Mouse (Mus musculus) forebrain, embryonic 11.5 days (tissue): Measurements from ENCODE around the gene Ddx31. TPM values are rescaled to one million over a fixed set of nuclear protein-coding genes. Genes with fewer than 3 reads are reported as not detected.

ENCODE experiments used
- ATAC-seq: fragments of 200-750 bp; cut with Nextera tagmentation; replicated peaks from 2 replicates; pipeline ENCODE4 v1.8.0; 2017; ENCODE audit warnings: moderate TSS enrichment; ENCODE audit not compliant: low FRiP score
- DNase-seq: peaks from one replicate; pipeline ENCODE4 v3.0.0-alpha.2; 2017; ENCODE audit warnings: low spot score
- H3K27ac ChIP-seq: fragments of 300-500 bp; sonication (generic); 2 replicates; pipeline ENCODE4 v1.5.1; 2014; ENCODE audit warnings: low read depth, low read length
- H3K27me3 ChIP-seq: fragments of 300-500 bp; sonication (generic); 2 replicates; pipeline ENCODE4 v1.6.1; 2014; ENCODE audit warnings: mild to moderate bottlenecking, low read length, mixed read lengths; ENCODE audit not compliant: control insufficient read depth, insufficient read depth
- H3K36me3 ChIP-seq: fragments of 300-500 bp; sonication (generic); 2 replicates; pipeline ENCODE4 v1.6.1; 2014; ENCODE audit warnings: mild to moderate bottlenecking, low read length, moderate library complexity, mixed read lengths; ENCODE audit not compliant: control insufficient read depth, insufficient read depth
- H3K4me1 ChIP-seq: fragments of 300-500 bp; sonication (generic); replicated peaks from 2 replicates; pipeline ENCODE4 v1.6.1; 2014; ENCODE audit warnings: low read length, mixed read lengths; ENCODE audit not compliant: control insufficient read depth, insufficient read depth
- H3K4me2 ChIP-seq: fragments of 300-500 bp; sonication (generic); 2 replicates; pipeline ENCODE4 v1.6.1; 2014; ENCODE audit warnings: low read depth, mild to moderate bottlenecking, low read length, moderate library complexity, mixed read lengths; ENCODE audit not compliant: severe bottlenecking
- H3K4me3 ChIP-seq: fragments of 300-500 bp; sonication (generic); 2 replicates; pipeline ENCODE4 v1.5.1; 2014; ENCODE audit warnings: low read depth, low read length
- H3K9ac ChIP-seq: fragments of 300-500 bp; sonication (generic); 2 replicates; pipeline ENCODE4 v1.6.1; 2014; ENCODE audit warnings: low read length
- H3K9me3 ChIP-seq: fragments of 300-500 bp; sonication (generic); 2 replicates; pipeline ENCODE4 v1.6.1; 2016; ENCODE audit warnings: low read length, mixed read lengths; ENCODE audit not compliant: control insufficient read depth
- WGBS: fragments of 180-500 bp; shearing (Covaris S2); extraction: QIAGEN DNeasy Blood & Tissue Kit; methylation state at CpG from one replicate; pipeline ENCODE4 v1.1.7; 2014; 5-methylcytosine and 5-hydroxymethylcytosine counted together
- polyA plus RNA-seq: library from polyadenylated mRNA; unstranded; fragments of >200 nt; fragmentation: Nextera tagmentation; extraction: Ambion mirVana; gene quantifications from 2 replicates; pipeline ENCODE4 v1.2.1, GENCODE M21; 2014

The Ddx31 gene
- polyA plus RNA-seq, 1 experiment from 2014 or later, result 21.6 TPM

DNA sequence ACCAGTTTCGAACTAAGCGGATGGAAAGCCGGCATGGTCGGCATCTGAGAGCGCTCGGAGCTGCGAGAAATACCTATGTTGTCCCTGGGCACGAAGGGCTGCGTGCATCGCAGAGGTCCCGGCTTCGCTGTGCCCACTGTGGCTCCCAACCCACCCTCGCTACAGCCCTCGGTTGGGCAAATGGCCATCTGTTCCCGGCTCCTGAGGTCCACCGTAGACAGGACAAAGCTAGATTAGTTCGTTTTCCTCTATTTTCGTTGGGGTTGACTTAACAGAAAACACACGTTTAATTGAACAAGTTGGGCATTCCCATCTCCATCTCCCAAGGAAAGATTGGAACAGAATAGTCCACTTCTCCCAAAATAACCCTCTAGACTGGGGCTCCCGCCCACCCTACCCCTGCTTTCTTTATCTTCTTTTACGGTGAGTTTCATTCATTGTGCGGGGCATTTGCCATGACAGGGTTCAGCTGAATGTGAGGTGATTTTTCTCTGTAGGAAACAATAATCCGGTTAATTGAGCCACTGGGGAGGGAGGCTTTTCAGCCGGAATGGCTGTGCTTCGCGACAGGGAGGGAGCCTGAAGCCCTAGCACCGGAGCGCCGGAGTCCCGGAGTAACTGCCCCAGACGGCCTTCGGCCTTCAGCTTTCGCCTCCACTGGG, 72.0 kb downstream of the Ddx31 start:
- no peak overlapping the region for H3K9ac ChIP-seq

DNA sequence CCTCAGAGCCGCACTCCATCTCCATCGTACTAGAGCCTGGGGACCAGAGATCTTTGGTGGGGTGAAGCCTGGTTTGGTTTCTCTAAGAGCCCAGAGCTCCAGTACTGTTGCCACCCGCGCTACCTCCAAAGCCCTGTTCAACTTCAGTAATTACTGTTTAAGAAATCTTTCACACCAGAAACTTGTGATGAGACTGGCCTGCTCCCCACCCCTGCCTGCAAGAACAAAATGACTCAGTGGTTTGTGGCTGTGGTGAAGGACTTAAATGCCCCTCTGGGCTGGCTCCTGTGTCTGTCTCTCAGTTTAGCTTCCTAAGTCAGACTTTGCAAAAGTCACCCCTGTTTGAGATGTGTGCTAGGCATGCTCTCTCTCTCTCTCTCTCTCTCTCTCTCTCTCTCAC, 72.8 kb downstream of the Ddx31 start:
- Histone ChIP-seq H3K9ac (no peak overlapping the region), H3K4me2 (no peak overlapping the region), H3K4me1 (peaks cover 38% of the 10 kb centered on the region), H3K4me3 (no peak overlapping the region), H3K27ac (no peak overlapping the region), H3K27me3 (peaks cover 99% of the 10 kb centered on the region), H3K36me3 (no peaks in the 10 kb centered on the region), H3K9me3 (no peaks in the 10 kb centered on the region)
- ATAC-seq (no peak), DNase-seq (no peak)
- 2% methylated on average over 4 of the region's 4 CpGs for WGBS

More for the DNA sequence above, 72.0 kb downstream of the Ddx31 start:
- no peak overlapping the region for H3K27ac ChIP-seq
- ATAC-seq, result no peak
- peaks cover 93% of the 10 kb centered on the region for H3K27me3 ChIP-seq
- DNase-seq, result peak; percentile 61
- WGBS, result under 1% methylated on average over 33 of the region's 33 CpGs
- peaks cover 37% of the 10 kb centered on the region for H3K4me1 ChIP-seq
- no peaks in the 10 kb centered on the region for H3K9me3 ChIP-seq
- H3K36me3 ChIP-seq, result no peaks in the 10 kb centered on the region
- H3K4me2 ChIP-seq, result no peak overlapping the region
- no peak overlapping the region for H3K4me3 ChIP-seq

DNA sequence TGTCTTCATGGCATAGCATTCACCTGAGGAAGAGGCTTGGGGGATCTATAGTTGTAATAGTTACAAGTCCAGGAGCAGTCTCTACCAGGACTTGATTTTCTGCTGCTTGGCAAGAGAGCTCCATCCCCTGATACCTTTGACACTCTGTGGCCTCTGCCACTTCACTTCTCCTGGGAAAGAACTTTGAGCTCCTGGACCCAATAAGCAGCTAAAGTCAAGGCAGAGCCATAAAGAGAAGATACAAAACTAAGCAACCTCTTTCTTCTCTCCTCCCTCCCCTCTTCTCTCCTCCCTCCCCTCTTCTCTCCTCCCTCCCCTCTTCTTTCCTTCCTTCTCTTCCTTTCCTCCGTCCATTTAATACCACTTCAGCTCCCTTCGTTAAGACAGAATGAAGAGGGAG, 73.9 kb downstream of the Ddx31 start:
- ATAC-seq (no peak), DNase-seq (no peak)
- Histone ChIP-seq H3K36me3 (no peaks in the 10 kb centered on the region), H3K4me2 (no peak overlapping the region), H3K9me3 (no peaks in the 10 kb centered on the region), H3K4me1 (peaks cover 28% of the 10 kb centered on the region; the same call in 1 of the 2 replicates), H3K9ac (no peak overlapping the region), H3K27me3 (peaks cover 99% of the 10 kb centered on the region), H3K27ac (no peak overlapping the region), H3K4me3 (no peak overlapping the region)
- WGBS, result 0% methylated on average over 2 of the region's 2 CpGs

DNA sequence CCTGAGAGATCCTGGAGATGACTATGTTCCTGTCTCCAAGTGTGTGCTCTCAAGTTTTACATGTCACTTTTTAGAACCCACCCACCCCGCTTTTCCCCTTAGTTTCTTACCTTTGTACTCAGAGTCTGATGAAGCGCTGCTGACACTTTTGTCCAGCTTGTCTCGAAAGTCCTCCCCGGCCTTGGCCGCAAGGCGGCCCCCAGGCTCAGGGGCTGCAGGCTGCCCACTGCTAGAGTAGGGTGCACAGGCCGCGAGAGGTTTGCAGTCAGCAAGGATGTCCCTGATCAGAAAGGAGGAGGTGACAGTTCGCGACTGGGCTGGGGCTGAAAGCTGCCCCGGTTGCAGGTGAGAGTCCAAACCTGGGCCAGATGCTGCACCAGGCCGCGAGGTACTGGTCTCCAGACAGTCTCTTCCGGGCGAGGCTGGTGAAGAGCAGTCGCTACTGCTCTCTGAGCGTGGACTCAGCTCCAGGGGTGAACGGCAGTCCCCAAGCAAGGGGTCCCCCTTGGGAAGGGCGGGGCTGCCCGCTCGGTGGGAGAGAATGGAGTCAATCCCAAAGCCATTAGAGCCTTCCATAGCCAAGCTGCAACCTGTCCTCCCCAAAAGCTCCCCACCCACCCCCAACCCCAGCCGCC, 75.0 kb downstream of the Ddx31 start:
- H3K27ac ChIP-seq, result no peak overlapping the region
- H3K4me1 ChIP-seq, result peaks cover 23% of the 10 kb centered on the region; the same call in 1 of the 2 replicates
- 2% methylated on average over 22 of the region's 22 CpGs for WGBS

DNA sequence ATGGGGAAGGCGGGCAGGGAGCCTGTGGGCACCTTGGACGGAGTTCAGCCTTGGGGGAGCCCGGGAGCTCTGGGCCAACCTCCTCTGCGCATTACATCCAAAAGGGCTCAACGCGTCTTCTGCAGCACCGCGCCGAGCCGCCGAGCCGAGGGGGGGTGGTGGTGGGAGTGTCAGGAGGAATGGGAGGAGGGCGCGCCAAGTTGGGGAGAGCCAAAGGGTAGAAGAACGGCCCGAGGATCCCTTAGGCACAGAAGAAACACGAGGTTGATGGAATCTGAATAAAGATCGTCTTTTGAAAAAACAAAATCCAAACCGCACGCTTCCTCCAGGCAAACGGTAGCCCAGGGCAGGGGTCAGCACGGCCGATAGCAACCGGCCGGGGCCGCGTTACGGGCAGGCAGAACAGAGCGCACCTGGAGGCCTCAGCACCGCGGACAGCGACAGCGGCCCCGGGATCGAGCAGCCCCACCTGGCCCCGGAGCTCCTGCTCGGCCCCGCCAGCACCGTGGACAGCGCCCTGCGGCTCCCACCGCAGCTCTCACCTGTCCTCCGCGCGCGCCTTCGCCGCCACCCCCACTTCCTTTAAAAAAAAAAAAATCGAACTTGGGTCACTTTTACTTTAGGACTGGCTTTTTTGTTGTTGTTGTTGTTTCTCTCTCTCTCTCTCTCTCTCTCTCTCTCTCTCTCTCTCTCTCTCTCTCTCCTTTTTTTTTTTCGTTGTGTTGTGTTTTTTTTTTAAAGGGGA, 75.7 kb downstream of the Ddx31 start:
- ATAC-seq, result 0 out of 2 replicates have a peak, but pooled peaks have one; percentile 39
- Histone ChIP-seq H3K9ac (no peak overlapping the region), H3K4me3 (peak overlapping the region; percentile 2; the same call in 1 of the 2 replicates), H3K27ac (no peak overlapping the region), H3K4me1 (peaks cover 20% of the 10 kb centered on the region; the same call in 1 of the 2 replicates), H3K27me3 (peaks cover 95% of the 10 kb centered on the region), H3K9me3 (no peaks in the 10 kb centered on the region), H3K4me2 (no peak overlapping the region), H3K36me3 (no peaks in the 10 kb centered on the region)
- DNase-seq, result peak; percentile 85
- WGBS, result under 1% methylated on average over 50 of the region's 50 CpGs

More for the DNA sequence above, 75.0 kb downstream of the Ddx31 start:
- ATAC-seq (no peak), DNase-seq (no peak)
- Histone ChIP-seq H3K36me3 (no peaks in the 10 kb centered on the region), H3K4me3 (peak overlapping the region; percentile 6; the same call in 1 of the 2 replicates), H3K27me3 (peaks cover 97% of the 10 kb centered on the region), H3K9ac (no peak overlapping the region), H3K9me3 (no peaks in the 10 kb centered on the region), H3K4me2 (no peak overlapping the region)

DNA sequence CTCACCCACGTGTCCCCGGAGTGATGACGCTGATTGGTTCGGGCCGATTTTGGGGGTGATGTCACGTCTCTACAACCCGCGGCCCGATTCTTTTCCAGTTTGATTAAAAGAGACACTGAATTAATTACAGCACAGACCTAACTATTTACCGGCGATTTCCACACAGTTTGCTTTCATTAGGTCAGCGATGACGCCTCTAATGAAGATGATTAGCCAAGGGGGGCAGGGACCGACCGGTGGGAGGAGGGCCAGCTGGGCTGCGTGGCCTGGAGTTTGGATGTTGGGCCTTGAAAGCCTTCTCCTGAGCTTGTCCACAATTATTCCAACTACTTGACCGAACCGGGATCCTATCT, 76.3 kb downstream of the Ddx31 start, which contains the start of gene Barhl1:
Gene Barhl1, minus strand, starts transcription at position 156 of the 353 bp plus-strand sequence.
- WGBS, result under 1% methylated on average over 18 of the region's 18 CpGs
- peaks cover 14% of the 10 kb centered on the region; the same call in 1 of the 2 replicates for H3K4me1 ChIP-seq
- no peak for DNase-seq
- H3K27me3 ChIP-seq, result peaks cover 95% of the 10 kb centered on the region
- peak within 1 kb of the TSS; percentile 2; the same call in 1 of the 2 replicates for H3K4me3 ChIP-seq
- H3K36me3 ChIP-seq, result no peaks in the 10 kb centered on the region
- peak within 1 kb of the TSS; percentile 30; the same call in 1 of the 2 replicates for H3K9ac ChIP-seq
- ATAC-seq, result no peak
- no peaks in the 10 kb centered on the region for H3K9me3 ChIP-seq
- H3K27ac ChIP-seq, result no peak within 1 kb of the TSS
- H3K4me2 ChIP-seq, result peak within 1 kb of the TSS; percentile 26; the same call in 1 of the 2 replicates

DNA sequence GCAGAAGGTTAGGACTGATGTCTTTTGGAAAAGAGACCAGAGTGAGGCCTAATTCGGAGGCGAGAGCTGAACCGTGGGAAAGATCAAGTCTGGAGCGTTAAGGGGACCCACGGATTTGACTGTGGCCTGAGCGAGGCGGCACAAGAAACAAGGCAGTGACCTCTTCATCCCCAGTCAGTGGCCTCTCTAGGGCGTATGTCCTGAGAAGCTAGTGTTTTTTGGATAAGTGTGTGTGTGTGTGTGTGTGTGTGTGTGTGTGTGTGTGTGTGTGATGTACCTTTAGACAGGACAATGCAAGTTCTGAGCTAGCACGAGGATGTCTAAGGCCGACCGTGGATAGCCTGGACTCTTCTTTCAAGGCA, 76.9 kb downstream of the Ddx31 start:
- ATAC-seq (no peak), DNase-seq (no peak)
- H3K9ac ChIP-seq, result no peak overlapping the region; the same call in 1 of the 2 replicates
- H3K27ac ChIP-seq, result no peak overlapping the region
- H3K4me2 ChIP-seq, result no peak overlapping the region
- WGBS, result 2% methylated on average over 11 of the region's 11 CpGs
- peaks cover 95% of the 10 kb centered on the region for H3K27me3 ChIP-seq
- H3K9me3 ChIP-seq, result no peaks in the 10 kb centered on the region
- H3K4me1 ChIP-seq, result peaks cover 9% of the 10 kb centered on the region; the same call in 1 of the 2 replicates
- H3K36me3 ChIP-seq, result no peaks in the 10 kb centered on the region
- H3K4me3 ChIP-seq, result no peak overlapping the region
